Mouse (Mus musculus) megakaryocyte, embryonic 14.5 days (primary cell): Measurements from ENCODE around the gene Rps11.

Source experiments
- FLI1 ChIP-seq: IDR thresholded peaks from 2 replicates; pipeline ENCODE4 v1.6.1; 2012; ENCODE audit warnings: low read length, inconsistent platforms, mixed read lengths
- GATA1 ChIP-seq: IDR thresholded peaks from 3 replicates; pipeline ENCODE4 v1.6.1; 2012; ENCODE audit warnings: mixed read lengths, low read length, inconsistent platforms, borderline replicate concordance

DNA sequence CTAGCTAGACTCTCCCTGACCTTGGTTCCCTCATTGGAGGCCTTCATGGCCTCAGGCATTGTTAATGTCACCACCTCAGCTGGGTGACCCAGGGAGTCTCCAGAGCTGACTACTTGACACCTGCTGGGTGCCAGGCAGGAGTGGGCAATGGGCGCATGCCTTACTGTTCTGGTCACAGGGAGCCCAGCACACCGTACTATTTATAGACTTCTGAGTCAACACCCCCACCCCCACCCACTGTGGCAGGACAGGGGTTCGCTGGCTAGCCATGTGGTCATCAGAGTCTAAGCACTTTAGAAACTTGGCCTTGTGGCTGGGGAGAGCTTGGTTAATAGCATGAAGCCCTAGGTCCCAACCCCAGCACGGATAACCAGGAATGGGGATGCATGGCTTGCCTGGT, 48.8 kb downstream of the Rps11 start:
- TF ChIP-seq FLI1 = no peak
- TF ChIP-seq GATA1 = no peak
